Mouse (Mus musculus) liver, embryonic 14.5 days (tissue): ENCODE results near the gene Cks1b. TPM values are rescaled to one million over a fixed set of nuclear protein-coding genes. Genes with fewer than 3 reads are reported as not detected.

Source experiments
- ATAC-seq: fragments of 200-750 bp; cut with Nextera tagmentation; 2 replicates; pipeline ENCODE4 v1.8.0; 2017; ENCODE audit warnings: moderate number of reproducible peaks, mild to moderate bottlenecking, moderate library complexity; ENCODE audit not compliant: insufficient read depth
- DNase-seq, 3 experiments: peaks; one replicate each; pipeline ENCODE4 v3.0.0-alpha.2; 2012 to 2013; ENCODE audit warnings: low read depth in 3 of 3, low spot score in 3 of 3
- H3K27ac ChIP-seq: fragments of 300-500 bp; sonication (generic); 2 replicates; pipeline ENCODE4 v1.5.1; 2014; ENCODE audit warnings: moderate library complexity, mild to moderate bottlenecking, control low read depth, inconsistent platforms
- H3K27me3 ChIP-seq: fragments of 300-500 bp; sonication (generic); 2 replicates; pipeline ENCODE4 v1.6.1; 2014; ENCODE audit warnings: mild to moderate bottlenecking, low read length, moderate library complexity; ENCODE audit not compliant: control insufficient read depth, insufficient read depth
- H3K36me3 ChIP-seq: fragments of 300-500 bp; sonication (generic); replicated peaks from 2 replicates; pipeline ENCODE4 v1.6.1; 2014; ENCODE audit warnings: low read depth; ENCODE audit not compliant: control insufficient read depth, insufficient read depth
- H3K4me1 ChIP-seq, 2 experiments: fragments of 200-500 bp in 1 of 2; fragments of 300-500 bp in 1 of 2; sonication (generic) in 1 of 2; replicated peaks; 2 replicates each; pipeline ENCODE4 v1.6.1; 2012 to 2014; ENCODE audit warnings: antibody characterized with exemption in 1 of 2, inconsistent platforms in 1 of 2, low read length in 1 of 2; ENCODE audit not compliant: control insufficient read depth in 2 of 2, insufficient read depth in 2 of 2
- H3K4me2 ChIP-seq: fragments of 300-500 bp; sonication (generic); 2 replicates; pipeline ENCODE4 v1.6.1; 2014; ENCODE audit warnings: low read depth, mild to moderate bottlenecking, control low read depth, moderate library complexity
- H3K4me3 ChIP-seq, 2 experiments: fragments of 200-500 bp in 1 of 2; fragments of 300-500 bp in 1 of 2; sonication (generic) in 1 of 2; 2 replicates each; pipeline ENCODE4 v1.5.1; 2012 to 2014; ENCODE audit warnings: low read depth in 2 of 2, low read length in 2 of 2, mild to moderate bottlenecking in 2 of 2, control low read depth in 1 of 2, inconsistent platforms in 1 of 2, moderate library complexity in 1 of 2; ENCODE audit not compliant: insufficient read depth in 1 of 2
- H3K9ac ChIP-seq: fragments of 300-500 bp; sonication (generic); replicated peaks from 2 replicates; pipeline ENCODE4 v1.6.1; 2014; ENCODE audit warnings: mild to moderate bottlenecking, control low read depth, moderate library complexity
- H3K9me3 ChIP-seq: fragments of 300-500 bp; sonication (generic); 2 replicates; pipeline ENCODE4 v1.6.1; 2016; ENCODE audit warnings: low read length, mixed read lengths; ENCODE audit not compliant: control insufficient read depth
- CTCF ChIP-seq: IDR thresholded peaks from 2 replicates; pipeline ENCODE4 v1.5.1; 2016; ENCODE audit warnings: antibody characterized with exemption, low read depth, control low read depth
- EP300 ChIP-seq: IDR thresholded peaks from 2 replicates; pipeline ENCODE4 v1.6.1; 2016; ENCODE audit warnings: antibody characterized with exemption, low read depth
- WGBS: fragments of 180-500 bp; shearing (Covaris S2); extraction: QIAGEN DNeasy Blood & Tissue Kit; methylation state at CpG from one replicate; pipeline ENCODE4 v1.1.7; 2014; ENCODE audit not compliant: insufficient replicate concordance; 5-methylcytosine and 5-hydroxymethylcytosine counted together
- polyA plus RNA-seq, 2 experiments: library from polyadenylated mRNA; depleted of rRNA in 1 of 2; stranded (reverse) in 1 of 2; unstranded in 1 of 2; fragments of >200 nt; fragmentation: Nextera tagmentation in 1 of 2; extraction: Ambion mirVana in 1 of 2; gene quantifications; 2 replicates each; pipeline versions ENCODE4 v1.2.1 to v1.2.3; 2012 to 2014

The Cks1b gene
- polyA plus RNA-seq, 2 experiments, result 133 to 295 TPM

- no peaks in the 10 kb centered on the region for H3K27me3 ChIP-seq
- no peak overlapping the region for H3K4me2 ChIP-seq
- H3K9me3 ChIP-seq, result no peaks in the 10 kb centered on the region
- no peak for TF ChIP-seq CTCF
- no peak for TF ChIP-seq EP300
- H3K9ac ChIP-seq, result no peak overlapping the region
- H3K4me1 ChIP-seq, result peaks cover 10 to 30% of the 10 kb centered on the region in 2 experiments
- H3K36me3 ChIP-seq, result no peaks in the 10 kb centered on the region
- H3K27ac ChIP-seq, result no peak overlapping the region
- DNase-seq (no peak), ATAC-seq (no peak)
- H3K4me3 ChIP-seq, result no peak overlapping the region
- 85% methylated on average over 1 of the region's 1 CpGs for WGBS
Observed at GRCm38 (mm10) chr3:89455786-89456285, 37.7 kb upstream of the Cks1b start.

GRCm38 (mm10) chr3:89454401-89455177 lies 36.4 kb upstream of the Cks1b start, which contains the start of gene Pmvk:
Gene Pmvk, plus strand, starts transcription at chr3:89454541.
- H3K36me3 ChIP-seq, result no peaks in the 10 kb centered on the region
- H3K9me3 ChIP-seq, result no peaks in the 10 kb centered on the region
- no peak within 1 kb of the TSS for H3K27ac ChIP-seq
- no peak for TF ChIP-seq CTCF
- TF ChIP-seq EP300, result no peak
- no peak within 1 kb of the TSS for H3K4me2 ChIP-seq
- H3K4me3 ChIP-seq, result no peak within 1 kb of the TSS
- peaks cover 10 to 24% of the 10 kb centered on the region in 2 experiments for H3K4me1 ChIP-seq
- H3K9ac ChIP-seq, result no peak within 1 kb of the TSS
- no peak for ATAC-seq
- 56% methylated on average over 10 of the region's 10 CpGs for WGBS
- DNase-seq, result no peak
- no peaks in the 10 kb centered on the region for H3K27me3 ChIP-seq

- TF ChIP-seq EP300, result no peak
- TF ChIP-seq CTCF, result no peak
- Histone ChIP-seq H3K4me3 (no peak overlapping the region), H3K36me3 (no peaks in the 10 kb centered on the region), H3K27ac (no peak overlapping the region), H3K4me2 (no peak overlapping the region), H3K9ac (no peak overlapping the region), H3K4me1 (peaks cover 4 to 12% of the 10 kb centered on the region in 2 experiments), H3K9me3 (no peaks in the 10 kb centered on the region), H3K27me3 (no peaks in the 10 kb centered on the region)
- ATAC-seq (no peak), DNase-seq (no peak)
- WGBS, result 67% methylated on average over 1 of the region's 1 CpGs
Observed at GRCm38 (mm10) chr3:89451916-89452315, 33.7 kb upstream of the Cks1b start.

GRCm38 (mm10) chr3:89449541-89449940 lies 31.4 kb upstream of the Cks1b start:
- WGBS, result 10% methylated on average over 7 of the region's 7 CpGs
- Histone ChIP-seq H3K9ac (0 out of 2 replicates have a peak overlapping the region, but pooled peaks have one; percentile 20), H3K4me3 (no peak overlapping the region), H3K4me2 (peak overlapping the region; percentile 54), H3K36me3 (no peaks in the 10 kb centered on the region), H3K27ac (peak overlapping the region; percentile 13), H3K27me3 (no peaks in the 10 kb centered on the region), H3K9me3 (no peaks in the 10 kb centered on the region), H3K4me1 (peaks cover 2 to 11% of the 10 kb centered on the region in 2 experiments; a peak in 2 of 4 replicates)
- ATAC-seq (peak; percentile 75), DNase-seq (peak; percentile 57 to 62 (median 59))
- no peak for TF ChIP-seq EP300
- peak; percentile 92 for TF ChIP-seq CTCF
